Mouse (Mus musculus): Measurements from ENCODE around the gene Wwc2.
A peak's percentile ranks its signal among the peaks of the same experiment; 100 is the strongest.
"Not testable (repeated sequence)": the region's sequence is repeated elsewhere in the genome, so short reads cannot be mapped to it uniquely, and the experiment has no call there.

The Wwc2 gene

GRCm38 (mm10) chr8:47851824-47852502, 138.8 kb downstream of the Wwc2 start:
- DNase-seq (ENCODE audit: low spot score in 2 of 2): peak in 1 of 2 experiments; percentile 29

DNA sequence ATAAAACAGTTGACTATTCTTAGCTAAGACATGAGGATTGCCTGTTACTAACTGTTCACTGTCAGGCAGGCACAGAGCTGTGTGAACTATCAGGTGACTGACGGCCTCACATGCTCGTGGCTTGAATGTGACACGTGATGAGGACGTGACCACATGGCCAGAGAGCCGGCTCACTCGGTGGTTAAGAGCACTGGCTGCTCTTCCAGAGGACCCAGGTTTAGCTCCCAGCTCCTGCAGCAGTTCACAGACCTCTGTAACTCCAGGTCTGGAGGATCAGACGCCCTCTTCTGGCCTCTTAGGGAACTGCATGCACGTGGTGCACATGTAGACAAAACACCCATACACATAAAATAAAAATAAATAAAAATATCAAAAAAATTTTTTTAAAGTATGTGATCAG, 140.9 kb downstream of the Wwc2 start:
- DNase-seq (ENCODE audit: low spot score in 2 of 2): no peak

GRCm38 (mm10) chr8:47847931-47848330, 142.8 kb downstream of the Wwc2 start:
- no peak for DNase-seq (ENCODE audit: low spot score in 2 of 2)

- DNase-seq (ENCODE audit: low spot score in 2 of 2): no peak
These were observed 143.6 kb downstream of the Wwc2 start for GRCm38 (mm10) chr8:47847161-47847560.

DNA sequence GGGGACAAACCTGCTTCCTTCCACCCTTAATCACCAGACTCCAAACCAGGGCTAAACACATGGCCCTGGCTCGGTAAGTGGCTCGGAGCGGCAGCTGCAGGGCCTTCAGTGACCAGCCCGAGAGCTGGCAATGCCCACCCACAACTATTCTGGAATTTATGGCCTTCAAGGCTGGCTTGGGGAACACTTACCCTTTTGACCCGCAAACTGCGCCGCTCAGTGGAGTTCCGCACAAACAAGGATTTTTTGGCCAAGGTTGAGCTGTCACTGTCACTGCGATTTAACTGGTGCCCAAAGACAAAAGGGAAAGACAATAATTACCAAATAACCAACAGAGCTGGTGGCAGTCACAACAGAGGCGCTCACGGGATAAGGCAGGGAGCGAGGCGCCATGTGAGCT, 144.8 kb downstream of the Wwc2 start:
- DNase-seq (ENCODE audit: low spot score in 2 of 2): no peak

- DNase-seq (ENCODE audit: low spot score in 2 of 2): no peak
These were observed 147.1 kb downstream of the Wwc2 start for GRCm38 (mm10) chr8:47843651-47844050.

GRCm38 (mm10) chr8:47843063-47843462, 147.7 kb downstream of the Wwc2 start:
- DNase-seq (ENCODE audit: low spot score in 2 of 2): no peak

- no peak for DNase-seq (ENCODE audit: low spot score in 2 of 2)
These were observed 156.8 kb downstream of the Wwc2 start for GRCm38 (mm10) chr8:47833944-47834343.

DNA sequence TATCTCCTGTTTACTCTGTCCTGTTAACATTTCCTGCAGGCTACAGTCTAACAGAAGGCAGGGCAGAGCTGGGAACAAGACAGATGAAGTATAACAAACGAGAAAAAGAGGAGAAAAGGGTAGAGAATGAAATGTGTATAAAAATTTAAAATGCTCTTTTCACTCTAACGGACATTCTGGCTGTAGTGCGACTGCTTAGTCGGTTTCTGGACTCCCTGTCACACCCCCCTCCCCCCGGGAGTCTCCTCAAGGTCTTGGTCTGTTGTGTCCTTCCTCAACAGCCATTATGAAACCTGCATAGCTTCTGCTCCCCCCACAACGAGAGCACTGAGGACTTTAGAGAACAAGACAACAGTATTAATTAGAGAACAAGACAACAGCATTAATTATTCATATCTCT, 158.1 kb downstream of the Wwc2 start:
- DNase-seq (ENCODE audit: low spot score in 2 of 2): no peak

GRCm38 (mm10) chr8:47826911-47827310, 163.8 kb downstream of the Wwc2 start:
- no peak for DNase-seq (ENCODE audit: low spot score in 2 of 2)

DNA sequence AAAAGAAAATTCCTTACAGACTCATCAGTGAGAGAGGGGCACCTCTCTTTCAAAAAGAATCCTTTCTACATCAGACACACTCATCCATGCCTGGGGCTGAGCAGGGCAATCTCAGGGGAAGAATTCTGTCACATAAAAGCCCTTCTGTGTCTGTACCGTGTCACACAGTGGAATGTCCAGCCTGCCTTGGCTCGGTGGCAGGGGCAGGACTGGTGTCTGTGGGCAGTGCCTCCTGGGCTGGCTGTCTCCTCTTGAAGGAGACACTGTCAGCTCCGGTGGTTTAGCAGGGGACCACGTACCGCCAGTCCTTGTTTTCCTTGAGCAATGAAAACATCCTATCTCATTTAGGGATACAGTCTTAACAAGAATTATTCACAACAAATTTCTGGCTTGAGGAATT, 165.1 kb downstream of the Wwc2 start:
- no peak for DNase-seq (ENCODE audit: low spot score in 2 of 2)

GRCm38 (mm10) chr8:47824182-47824581, 166.5 kb downstream of the Wwc2 start, which contains the start of gene Cldn22:
Gene Cldn22 (plus strand): TSS chr8:47824482.
- DNase-seq (ENCODE audit: low spot score in 2 of 2): no peak

GRCm38 (mm10) chr8:47823777-47824176, 166.9 kb downstream of the Wwc2 start:
- DNase-seq (ENCODE audit: low spot score in 2 of 2): no peak

GRCm38 (mm10) chr8:47822541-47822940, 168.2 kb downstream of the Wwc2 start:
- not testable (repeated sequence) for DNase-seq (ENCODE audit: low spot score in 2 of 2)

DNA sequence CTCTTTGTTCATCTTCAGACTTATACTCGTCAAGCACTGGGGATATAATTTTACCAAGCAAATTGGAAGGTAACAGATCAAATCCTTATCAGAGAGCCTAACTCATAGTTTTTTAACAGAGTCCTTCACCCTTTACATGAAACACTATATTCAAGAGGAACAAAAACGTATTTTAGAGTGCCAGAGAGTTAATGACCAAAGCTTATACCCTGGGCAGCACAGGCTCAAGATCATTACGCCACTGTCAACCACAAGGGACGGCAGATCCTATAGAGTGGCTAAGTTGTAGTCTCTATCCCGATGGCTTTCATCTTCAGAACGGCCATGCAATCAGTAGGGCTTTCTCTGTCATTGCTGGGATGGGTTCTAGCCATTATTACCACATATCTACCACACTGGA, 168.9 kb downstream of the Wwc2 start, which contains the start of gene Cldn24:
Gene Cldn24 (plus strand): TSS at position 301 of the 400 bp plus-strand sequence.
- no peak for DNase-seq (ENCODE audit: low spot score in 2 of 2)

- no peak for DNase-seq (ENCODE audit: low spot score in 2 of 2)
These were observed 169.6 kb downstream of the Wwc2 start for GRCm38 (mm10) chr8:47820914-47821772.

- no peak for DNase-seq (ENCODE audit: low spot score in 2 of 2)
These were observed 171.7 kb downstream of the Wwc2 start for GRCm38 (mm10) chr8:47819034-47819433.

- DNase-seq (ENCODE audit: low spot score in 2 of 2): no peak
These were observed 179.5 kb downstream of the Wwc2 start for GRCm38 (mm10) chr8:47811221-47811620.

- no peak for DNase-seq (ENCODE audit: low spot score in 2 of 2)
These were observed 180.1 kb downstream of the Wwc2 start for GRCm38 (mm10) chr8:47810666-47811015.

DNA sequence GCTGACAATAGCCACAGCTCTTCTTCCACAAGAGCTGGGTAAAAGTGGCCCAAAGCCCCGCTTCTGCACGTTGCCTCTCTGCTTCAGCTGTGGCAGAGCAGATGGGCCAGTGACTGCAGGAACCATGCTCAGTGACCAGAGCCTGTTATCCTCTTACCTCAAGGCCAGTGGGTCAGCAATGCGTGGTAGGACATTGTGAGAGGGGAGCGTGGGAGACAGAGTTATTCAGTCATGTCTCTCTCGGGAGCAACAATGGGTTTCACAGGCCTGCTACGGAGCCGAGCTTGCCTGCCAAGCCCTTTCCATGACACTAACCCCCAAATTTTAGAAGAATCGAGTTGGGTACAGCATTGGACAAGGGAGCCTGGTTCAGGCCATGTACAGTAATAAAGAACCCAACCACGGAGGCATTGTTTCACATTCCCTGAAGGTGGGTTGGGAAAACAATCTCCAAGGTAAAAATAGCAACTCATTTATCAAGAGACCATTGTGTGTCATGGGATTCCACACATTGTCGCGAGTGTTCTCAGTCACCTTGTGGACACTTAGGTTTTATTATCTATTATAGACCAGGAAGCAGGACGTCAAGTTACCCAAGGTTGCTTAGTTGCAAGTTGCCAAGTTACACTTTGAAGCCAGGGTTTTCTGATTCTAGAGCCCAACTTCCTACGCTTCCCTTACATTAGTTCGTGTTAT, 180.6 kb downstream of the Wwc2 start:
- no peak for DNase-seq (ENCODE audit: low spot score in 2 of 2)

DNA sequence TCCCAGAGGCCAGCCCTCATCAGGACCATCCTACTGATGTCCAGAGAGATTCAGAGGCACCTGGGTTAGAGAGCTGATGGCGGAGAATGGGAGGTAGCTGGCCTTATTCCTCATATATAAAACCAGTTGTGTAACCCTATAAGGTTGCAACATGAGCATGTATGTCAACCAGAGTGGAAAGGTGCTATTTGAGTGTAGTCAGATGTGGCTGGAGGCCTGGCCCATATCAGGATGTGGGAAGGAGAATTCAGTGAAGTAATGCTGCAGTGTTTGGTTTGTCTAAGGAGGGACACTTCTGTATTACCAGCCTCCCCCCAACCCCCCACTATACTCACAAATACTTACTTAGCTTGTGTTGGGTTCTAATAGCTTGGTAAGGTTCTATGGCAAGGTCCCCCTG, 186.5 kb downstream of the Wwc2 start:
- no peak for DNase-seq (ENCODE audit: low spot score in 2 of 2)

GRCm38 (mm10) chr8:47802349-47802748, 188.4 kb downstream of the Wwc2 start:
- DNase-seq (ENCODE audit: low spot score in 2 of 2): no peak
